In the genomic region with DNA sequence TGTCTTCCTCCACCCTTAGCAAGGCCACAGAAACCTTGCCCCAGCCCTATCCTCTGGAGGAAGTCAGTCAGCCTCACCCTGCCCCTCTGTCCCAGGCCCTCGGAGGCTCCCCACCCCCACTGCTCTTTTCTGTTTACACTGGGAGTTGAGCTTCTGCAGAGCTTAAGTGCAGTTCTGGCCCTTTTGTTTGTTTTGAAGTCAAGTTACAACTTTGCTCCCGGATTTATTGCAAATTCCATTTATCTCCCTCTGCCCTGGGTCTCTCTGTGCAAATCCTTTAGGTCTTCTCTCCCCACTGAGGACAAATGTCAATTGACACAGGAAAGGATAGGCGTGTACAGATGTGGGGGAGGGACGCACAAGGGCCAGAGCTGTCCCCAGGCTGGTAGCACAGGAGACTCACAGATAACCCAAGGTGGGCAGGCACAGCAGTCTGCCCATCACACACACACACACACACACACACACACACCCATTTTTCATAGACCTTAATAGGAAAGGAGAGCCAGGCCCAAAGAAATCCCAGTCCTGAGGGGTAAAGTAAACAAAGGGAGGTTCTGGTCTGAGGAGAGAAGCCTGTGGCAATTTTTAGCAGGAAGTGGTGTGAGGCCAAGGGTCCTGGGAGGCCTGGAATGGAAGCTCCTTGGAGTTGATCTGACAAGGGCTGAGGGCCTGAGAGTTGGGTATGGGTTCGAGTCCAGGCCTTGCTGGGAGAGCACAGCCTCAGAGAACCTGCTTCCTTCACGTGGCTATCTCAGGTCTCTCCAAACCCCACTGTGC, we compare ENCODE assay signal across 8 mouse cellular contexts.
DNase-seq lines count a peak whose midpoint lies in the region; ATAC-seq and TF ChIP-seq lines count a peak whose summit lies in the region.

No protein-coding gene starts in this region.

- H3K36me3 ChIP-seq in G1E (replicated peaks): no peaks in the 10 kb centered on the region
- no peaks in the 10 kb centered on the region for H3K36me3 ChIP-seq in heart, embryonic 14.5 days (ENCODE audit: control insufficient read depth, insufficient read depth, low read length)
- no peaks in the 10 kb centered on the region for H3K36me3 ChIP-seq in kidney, embryonic 16.5 days (ENCODE audit: insufficient read depth, low read length)
- no peaks in the 10 kb centered on the region for H3K36me3 ChIP-seq in lung, postnatal 0 days (ENCODE audit: insufficient read depth, low read length)

- peaks cover 41% of the 10 kb centered on the region for H3K4me1 ChIP-seq in G1E (ENCODE audit: insufficient read depth, low read depth, low read length)
- H3K4me1 ChIP-seq in heart, embryonic 14.5 days (ENCODE audit: control insufficient read depth in 2 of 2, insufficient read depth in 2 of 2, low read length in 2 of 2): peaks cover 31 to 43% of the 10 kb centered on the region in 2 experiments
- peaks cover 74% of the 10 kb centered on the region for H3K4me1 ChIP-seq in kidney, embryonic 16.5 days (ENCODE audit: insufficient read depth, low read length)
- peaks cover 15% of the 10 kb centered on the region; the same call in 1 of the 2 replicates for H3K4me1 ChIP-seq in lung, postnatal 0 days (ENCODE audit: insufficient read depth, low read depth, low read length)

- no peaks in the 10 kb centered on the region for H3K27me3 ChIP-seq in G1E (ENCODE audit: insufficient read depth, low read length)
- no peaks in the 10 kb centered on the region for H3K27me3 ChIP-seq in heart, embryonic 14.5 days (ENCODE audit: control insufficient read depth, insufficient read depth, low read length)
- H3K27me3 ChIP-seq in kidney, embryonic 16.5 days (ENCODE audit: insufficient read depth, low read length): no peaks in the 10 kb centered on the region
- no peaks in the 10 kb centered on the region for H3K27me3 ChIP-seq in lung, postnatal 0 days (replicated peaks; ENCODE audit: insufficient read depth, low read length)

- no peak; the same call in 1 of the 2 replicates for ATAC-seq in G1E (ENCODE audit: extremely low read depth, insufficient number of reproducible peaks, low FRiP score, poor library complexity, severe bottlenecking)
- 0 out of 2 replicates have a peak, but pooled peaks have one; percentile 49 for ATAC-seq in heart, embryonic 14.5 days (ENCODE audit: insufficient number of reproducible peaks, insufficient read depth, low FRiP score, low read depth)
- ATAC-seq in kidney, embryonic 16.5 days (ENCODE audit: low FRiP score, low TSS enrichment): peak; percentile 81
- ATAC-seq in lung, postnatal 0 days: peak; percentile 84

- no peaks in the 10 kb centered on the region for H3K9me3 ChIP-seq in G1E (replicated peaks)
- H3K9me3 ChIP-seq in heart, embryonic 14.5 days (ENCODE audit: control insufficient read depth, low read length): no peaks in the 10 kb centered on the region
- no peaks in the 10 kb centered on the region for H3K9me3 ChIP-seq in kidney, embryonic 16.5 days (ENCODE audit: low read length)
- no peaks in the 10 kb centered on the region for H3K9me3 ChIP-seq in lung, postnatal 0 days (ENCODE audit: low read length)

- H3K4me3 ChIP-seq in G1E (ENCODE audit: low read depth, low read length): peak overlapping the region; percentile 24; the same call in 1 of the 2 replicates
- no peak overlapping the region for H3K4me3 ChIP-seq in heart, embryonic 14.5 days (ENCODE audit: control insufficient read depth in 1 of 2, insufficient read depth in 1 of 2, low read depth in 1 of 2, low read length in 2 of 2)
- H3K4me3 ChIP-seq in kidney, embryonic 16.5 days (ENCODE audit: low read length): no peak overlapping the region
- H3K4me3 ChIP-seq in lung, postnatal 0 days (ENCODE audit: low read depth, low read length): no peak overlapping the region

- H3K9ac ChIP-seq in heart, embryonic 14.5 days (ENCODE audit: low read length): peak overlapping the region; percentile 25; the same call in 1 of the 2 replicates
- peak overlapping the region; percentile 5 for H3K9ac ChIP-seq in kidney, embryonic 16.5 days (replicated peaks; ENCODE audit: low read length)
- H3K9ac ChIP-seq in lung, postnatal 0 days (replicated peaks; ENCODE audit: low read depth): no peak overlapping the region

- peak overlapping the region; percentile 74 to 75 for H3K27ac ChIP-seq in heart, embryonic 14.5 days (replicated peaks in 1 of 2; ENCODE audit: control insufficient read depth in 1 of 2, insufficient read depth in 1 of 2, low read depth in 2 of 2, low read length in 2 of 2)
- H3K27ac ChIP-seq in kidney, embryonic 16.5 days (ENCODE audit: low read length): peak overlapping the region; percentile 95
- peak overlapping the region; percentile 84 for H3K27ac ChIP-seq in lung, postnatal 0 days (ENCODE audit: low read length)

- 27% methylated on average over 6 of the region's 6 CpGs for WGBS in heart, embryonic 14.5 days
- WGBS in kidney, embryonic 16.5 days: 12% methylated on average over 6 of the region's 6 CpGs
- 11% methylated on average over 6 of the region's 6 CpGs for WGBS in lung, postnatal 0 days

- peak; percentile 63 for DNase-seq in G1E (ENCODE audit: low spot score)
- peak; percentile 60 to 80 for DNase-seq in adrenal gland, postnatal 36 days
- DNase-seq in lung, postnatal 0 days (ENCODE audit: low spot score): peak; percentile 88
- peak; percentile 97 for DNase-seq in yolk sac, embryonic 10.5 days (ENCODE audit: low spot score)
- DNase-seq in layer of hippocampus, adult 18-20 months (ENCODE audit: low spot score in 2 of 2): no peak
- DNase-seq in layer of hippocampus, postnatal 25 days (ENCODE audit: extremely low spot score in 1 of 2, low spot score in 1 of 2): no peak

- no peak; the same call in 1 of the 2 replicates for TF ChIP-seq EP300 in lung, postnatal 0 days (IDR thresholded peaks at IDR 0.05)

- TF ChIP-seq CTCF in G1E (IDR thresholded peaks at IDR 0.05; ENCODE audit: low read depth, low read length): no peak
- no peak for TF ChIP-seq CTCF in lung, postnatal 0 days (IDR thresholded peaks at IDR 0.05)

- H3K4me2 ChIP-seq in heart, embryonic 14.5 days (ENCODE audit: low read length): no peak overlapping the region
- no peak overlapping the region for H3K4me2 ChIP-seq in kidney, embryonic 16.5 days (replicated peaks; ENCODE audit: low read depth, low read length)
- no peak overlapping the region for H3K4me2 ChIP-seq in lung, postnatal 0 days (replicated peaks; ENCODE audit: low read depth, low read length)

Comparison
In these comparisons a context has a peak if more than half of its experiments do, and no peak if none do; other contexts are left out.
1. DNase-seq: peak in G1E (single experiment), adrenal gland, postnatal 36 days (2 of 2), lung, postnatal 0 days (single experiment) and yolk sac, embryonic 10.5 days (single experiment); none in layer of hippocampus, adult 18-20 months (0 of 2) and layer of hippocampus, postnatal 25 days (0 of 2).
2. Peak in every context shown above with its lines, with median percentiles within 50 percentile points of each other: H3K27ac ChIP-seq.